Mouse (Mus musculus): Measurements from ENCODE around the gene Cpxm1. TPM values are rescaled to one million over a fixed set of nuclear protein-coding genes. Genes with fewer than 3 reads are reported as not detected.
A peak's percentile ranks its signal among the peaks of the same experiment; 100 is the strongest.
"Not testable (repeated sequence)": the region's sequence is repeated elsewhere in the genome, so short reads cannot be mapped to it uniquely, and the experiment has no call there.

Gene Cpxm1
- polyA plus RNA-seq, 1 experiment from 2014 or later = 14.6 TPM

GRCm38 (mm10) chr2:130398091-130398490 lies 717 bp upstream of the Cpxm1 start:
- H3K9ac ChIP-seq (replicated peaks) = peak overlapping the region; percentile 65; the same call in 1 of the 2 replicates
- H3K4me1 ChIP-seq = peaks cover 15% of the 10 kb centered on the region
- 15% methylated on average over 14 of the region's 14 CpGs for WGBS
- H3K4me2 ChIP-seq (replicated peaks) = peak overlapping the region; percentile 97
- peak overlapping the region; percentile 49 for H3K4me3 ChIP-seq
- no peaks in the 10 kb centered on the region; the same call in 1 of the 2 replicates for H3K27me3 ChIP-seq
- ATAC-seq (replicated peaks) = no peak
- no peak overlapping the region for H3K27ac ChIP-seq (replicated peaks)
- no peaks in the 10 kb centered on the region for H3K9me3 ChIP-seq
- no peaks in the 10 kb centered on the region for H3K36me3 ChIP-seq

DNA sequence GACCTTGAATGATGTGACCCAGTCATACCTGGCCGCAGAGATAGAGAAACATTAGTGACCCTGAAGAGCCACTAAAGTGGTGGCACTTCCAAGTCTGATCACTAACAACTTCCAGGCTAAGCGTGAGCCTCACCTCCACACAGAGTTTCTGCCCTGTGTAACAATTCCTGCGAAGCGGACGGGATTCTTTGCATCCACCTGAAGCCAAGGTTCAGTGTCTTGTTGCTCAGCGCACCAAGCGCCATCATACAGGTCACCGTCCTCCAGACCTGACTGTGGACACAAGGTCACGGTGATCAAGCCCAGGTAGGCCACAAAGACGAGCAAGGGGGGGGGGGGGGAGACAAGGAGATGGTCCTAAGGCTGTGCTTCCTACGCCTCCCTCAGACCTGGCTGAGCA lies 1.7 kb downstream of the Cpxm1 start:
- Histone ChIP-seq H3K4me2 (replicated peaks) (no peak overlapping the region), H3K27me3 (no peaks in the 10 kb centered on the region; the same call in 1 of the 2 replicates), H3K4me1 (peaks cover 15% of the 10 kb centered on the region), H3K36me3 (no peaks in the 10 kb centered on the region), H3K9me3 (no peaks in the 10 kb centered on the region), H3K27ac (replicated peaks) (no peak overlapping the region), H3K4me3 (no peak overlapping the region), H3K9ac (replicated peaks) (no peak overlapping the region)
- 91% methylated on average over 11 of the region's 11 CpGs for WGBS
- no peak for ATAC-seq (replicated peaks)

GRCm38 (mm10) chr2:130392836-130393235 lies 4.5 kb downstream of the Cpxm1 start:
- no peak overlapping the region for H3K27ac ChIP-seq (replicated peaks)
- 92% methylated on average over 3 of the region's 3 CpGs for WGBS
- no peak overlapping the region for H3K4me3 ChIP-seq
- H3K9ac ChIP-seq (replicated peaks) = no peak overlapping the region
- no peaks in the 10 kb centered on the region for H3K9me3 ChIP-seq
- H3K27me3 ChIP-seq = no peaks in the 10 kb centered on the region
- no peak for ATAC-seq (replicated peaks)
- peaks cover 13% of the 10 kb centered on the region for H3K4me1 ChIP-seq
- H3K36me3 ChIP-seq = no peaks in the 10 kb centered on the region
- no peak overlapping the region for H3K4me2 ChIP-seq (replicated peaks)

GRCm38 (mm10) chr2:130390993-130391625 lies 6.3 kb downstream of the Cpxm1 start:
- Histone ChIP-seq H3K9me3 (no peaks in the 10 kb centered on the region), H3K4me2 (replicated peaks) (no peak overlapping the region), H3K9ac (replicated peaks) (no peak overlapping the region), H3K4me3 (no peak overlapping the region), H3K27ac (replicated peaks) (no peak overlapping the region), H3K27me3 (no peaks in the 10 kb centered on the region), H3K4me1 (no peaks in the 10 kb centered on the region), H3K36me3 (no peaks in the 10 kb centered on the region)
- ATAC-seq (replicated peaks) = no peak
- 85% methylated on average over 11 of the region's 11 CpGs for WGBS

DNA sequence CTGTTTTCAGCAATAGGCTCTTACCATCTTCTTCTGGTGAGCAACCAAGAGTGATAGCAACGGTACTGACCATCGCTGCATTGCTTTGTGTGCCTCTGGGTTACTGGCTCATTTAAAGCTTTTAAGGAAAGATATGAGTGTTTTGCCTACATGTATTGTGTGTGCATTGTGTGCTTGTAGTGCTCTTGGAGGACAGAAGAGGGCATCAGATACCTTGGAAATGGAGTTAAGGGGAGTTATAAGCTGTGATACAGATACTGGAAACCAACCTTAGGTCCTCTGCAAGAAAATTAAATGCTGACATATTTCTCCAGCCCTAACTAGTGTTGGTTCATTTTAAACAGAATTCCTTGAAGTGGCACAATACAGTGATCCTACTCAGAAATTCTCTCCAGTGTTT lies 8.6 kb downstream of the Cpxm1 start:
- Histone ChIP-seq H3K4me3 (no peak overlapping the region), H3K4me2 (replicated peaks) (no peak overlapping the region), H3K9ac (replicated peaks) (no peak overlapping the region), H3K9me3 (no peaks in the 10 kb centered on the region), H3K36me3 (no peaks in the 10 kb centered on the region), H3K27me3 (no peaks in the 10 kb centered on the region), H3K27ac (replicated peaks) (no peak overlapping the region), H3K4me1 (no peaks in the 10 kb centered on the region)
- WGBS = 84% methylated on average over 2 of the region's 2 CpGs
- ATAC-seq (replicated peaks) = no peak

- Histone ChIP-seq H3K9me3 (no peaks in the 10 kb centered on the region), H3K4me2 (replicated peaks) (no peak overlapping the region), H3K4me3 (no peak overlapping the region), H3K27me3 (no peaks in the 10 kb centered on the region), H3K4me1 (no peaks in the 10 kb centered on the region), H3K9ac (replicated peaks) (no peak overlapping the region), H3K27ac (replicated peaks) (no peak overlapping the region), H3K36me3 (no peaks in the 10 kb centered on the region)
- 66% methylated on average over 1 of the region's 1 CpGs for WGBS
- no peak for ATAC-seq (replicated peaks)
Measured at GRCm38 (mm10) chr2:130386212-130386611, 11.2 kb downstream of the Cpxm1 start.

- no peaks in the 10 kb centered on the region for H3K27me3 ChIP-seq
- no peak overlapping the region for H3K4me2 ChIP-seq (replicated peaks)
- ATAC-seq (replicated peaks) = no peak
- H3K36me3 ChIP-seq = no peaks in the 10 kb centered on the region
- no peak overlapping the region for H3K27ac ChIP-seq (replicated peaks)
- H3K4me1 ChIP-seq = no peaks in the 10 kb centered on the region
- 63% methylated on average over 6 of the region's 6 CpGs for WGBS
- no peak overlapping the region for H3K9ac ChIP-seq (replicated peaks)
- no peaks in the 10 kb centered on the region for H3K9me3 ChIP-seq
- no peak overlapping the region for H3K4me3 ChIP-seq
Measured at GRCm38 (mm10) chr2:130383895-130384294, 13.5 kb downstream of the Cpxm1 start.

DNA sequence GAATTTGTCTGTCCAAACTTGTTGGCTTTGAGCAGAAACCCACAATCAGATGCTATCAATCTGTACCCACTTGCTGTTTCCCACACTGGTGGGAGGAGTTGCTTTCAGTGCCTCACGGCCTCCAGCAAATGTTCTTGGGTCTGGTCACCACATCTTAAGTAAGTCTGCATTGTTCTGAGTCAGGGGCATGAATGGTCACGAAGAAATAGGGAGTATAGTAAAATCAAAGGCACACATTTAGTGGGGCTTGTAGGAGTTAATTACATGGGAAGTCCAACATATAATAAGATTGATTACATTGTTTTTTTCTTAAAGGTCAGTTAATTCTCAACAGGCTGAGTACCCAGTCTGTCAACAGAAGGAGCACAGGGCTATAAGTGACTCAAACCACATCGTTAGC lies 14.2 kb downstream of the Cpxm1 start:
- Histone ChIP-seq H3K27me3 (no peaks in the 10 kb centered on the region), H3K9me3 (no peaks in the 10 kb centered on the region), H3K4me2 (replicated peaks) (no peak overlapping the region), H3K9ac (replicated peaks) (no peak overlapping the region), H3K27ac (replicated peaks) (no peak overlapping the region), H3K4me3 (no peak overlapping the region), H3K36me3 (no peaks in the 10 kb centered on the region), H3K4me1 (no peaks in the 10 kb centered on the region)
- no peak for ATAC-seq (replicated peaks)
- 30% methylated on average over 3 of the region's 3 CpGs for WGBS

GRCm38 (mm10) chr2:130374951-130375350 lies 22.4 kb downstream of the Cpxm1 start:
- Histone ChIP-seq H3K9ac (replicated peaks) (no peak overlapping the region), H3K9me3 (no peaks in the 10 kb centered on the region), H3K27me3 (no peaks in the 10 kb centered on the region), H3K36me3 (no peaks in the 10 kb centered on the region), H3K4me1 (no peaks in the 10 kb centered on the region), H3K27ac (replicated peaks) (no peak overlapping the region), H3K4me2 (replicated peaks) (no peak overlapping the region), H3K4me3 (no peak overlapping the region)
- ATAC-seq (replicated peaks) = no peak
- WGBS = 82% methylated on average over 4 of the region's 4 CpGs

DNA sequence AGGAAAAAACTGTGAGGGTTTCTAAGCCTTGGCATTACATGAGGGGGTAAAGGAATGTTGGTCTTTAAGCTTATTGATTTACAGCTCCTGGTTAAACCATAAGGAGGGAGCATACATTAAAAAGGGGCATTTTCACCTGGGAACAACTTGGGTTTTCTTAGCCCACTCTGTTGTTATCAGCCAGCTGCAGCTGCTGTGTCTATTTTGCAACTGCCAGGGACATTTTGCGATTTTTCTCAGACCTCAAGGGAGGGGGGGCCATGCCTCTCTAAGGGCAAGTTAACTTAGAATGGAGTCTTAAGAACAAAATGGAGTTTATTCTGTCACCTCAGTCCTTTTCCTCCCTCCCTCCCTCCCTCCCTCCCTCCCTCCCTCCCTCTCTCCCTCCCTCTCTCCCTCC lies 24.3 kb downstream of the Cpxm1 start:
- not testable (repeated sequence) for H3K9ac ChIP-seq (replicated peaks); H3K27me3 ChIP-seq; H3K4me2 ChIP-seq (replicated peaks); H3K4me3 ChIP-seq; H3K36me3 ChIP-seq; H3K27ac ChIP-seq (replicated peaks); ATAC-seq (replicated peaks); H3K9me3 ChIP-seq; H3K4me1 ChIP-seq
- WGBS = 56% methylated on average over 1 of the region's 1 CpGs

DNA sequence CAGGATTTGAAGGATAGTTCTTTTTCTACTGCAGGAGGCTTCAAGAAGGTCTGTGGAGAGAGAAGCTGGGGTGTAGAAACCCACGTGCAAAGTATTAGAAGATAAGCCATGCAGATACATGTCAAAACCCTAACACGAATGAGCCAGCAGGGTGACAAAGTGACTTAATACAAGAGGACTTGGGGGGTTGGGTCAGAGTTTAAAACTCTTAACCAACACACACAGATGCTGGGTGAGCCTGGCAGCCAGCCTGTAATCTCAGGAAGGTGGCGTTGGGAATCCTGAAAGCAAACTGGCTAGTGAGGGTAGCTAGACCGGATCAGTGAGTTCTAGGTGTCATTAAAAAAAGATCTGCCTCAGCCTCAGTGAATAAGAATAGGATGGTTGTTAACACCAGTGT lies 30.0 kb downstream of the Cpxm1 start:
- H3K4me3 ChIP-seq = no peak overlapping the region
- no peak overlapping the region for H3K4me2 ChIP-seq (replicated peaks)
- no peak for ATAC-seq (replicated peaks)
- no peak overlapping the region for H3K9ac ChIP-seq (replicated peaks)
- no peaks in the 10 kb centered on the region for H3K9me3 ChIP-seq
- peaks cover 5% of the 10 kb centered on the region; the same call in 1 of the 2 replicates for H3K4me1 ChIP-seq
- H3K27me3 ChIP-seq = peaks cover 7% of the 10 kb centered on the region
- H3K36me3 ChIP-seq = no peaks in the 10 kb centered on the region
- WGBS = 76% methylated on average over 4 of the region's 4 CpGs
- H3K27ac ChIP-seq (replicated peaks) = no peak overlapping the region

- H3K4me3 ChIP-seq = peak overlapping the region; percentile 11
Measured at GRCm38 (mm10) chr2:130365211-130366094, 31.9 kb downstream of the Cpxm1 start.

More at GRCm38 (mm10) chr2:130365211-130366094, 31.9 kb downstream of the Cpxm1 start:
- Histone ChIP-seq H3K36me3 (no peaks in the 10 kb centered on the region), H3K9ac (replicated peaks) (no peak overlapping the region), H3K4me2 (replicated peaks) (peak overlapping the region; percentile 34), H3K27ac (replicated peaks) (no peak overlapping the region), H3K4me1 (peaks cover 9% of the 10 kb centered on the region; the same call in 1 of the 2 replicates), H3K27me3 (peaks cover 18% of the 10 kb centered on the region), H3K9me3 (no peaks in the 10 kb centered on the region)
- no peak for ATAC-seq (replicated peaks)
- WGBS = 11% methylated on average over 30 of the region's 30 CpGs
